Mouse (Mus musculus) 3T3-L1 (cell line): ENCODE data around the gene Abr.

Experiments
- DNase-seq: peaks from one replicate; pipeline ENCODE4 v3.0.0-alpha.2; 2015; ENCODE audit warnings: low read depth, low spot score

Abr gene

GRCm38 (mm10) chr11:76374491-76375185 is 247.5 kb downstream of the Abr start:
- peak; percentile 96 for DNase-seq

DNA sequence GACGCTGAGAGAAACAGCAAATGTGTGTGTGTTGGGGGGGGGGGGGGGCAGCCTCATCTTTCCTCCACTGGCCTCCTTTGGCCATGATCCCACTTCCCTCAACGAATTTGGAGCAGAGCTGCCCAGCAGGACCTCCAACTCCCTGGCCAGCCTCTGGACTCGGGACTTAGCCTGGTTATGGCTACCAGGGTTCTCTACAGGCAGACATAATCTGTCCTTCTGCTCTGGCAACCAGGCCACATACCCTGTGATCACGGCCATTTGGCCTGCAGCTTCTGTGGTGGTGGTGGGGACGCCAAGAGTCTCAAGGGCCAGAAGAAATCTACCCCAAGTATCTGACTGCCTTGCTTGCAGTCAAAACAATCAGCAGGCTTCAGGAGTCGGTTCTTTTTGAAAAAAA is 249.6 kb downstream of the Abr start:
- DNase-seq, result no peak

GRCm38 (mm10) chr11:76372120-76372519 is 250.0 kb downstream of the Abr start:
- no peak for DNase-seq

GRCm38 (mm10) chr11:76370491-76370890 is 251.6 kb downstream of the Abr start:
- no peak for DNase-seq
